Mouse (Mus musculus) retina, postnatal 7 days (tissue): ENCODE results near the gene Rps21.

ENCODE experiments used
- DNase-seq: peaks from one replicate; pipeline ENCODE4 v3.0.0-alpha.2; 2012; ENCODE audit warnings: low read depth, low spot score

Rps21 gene

DNA sequence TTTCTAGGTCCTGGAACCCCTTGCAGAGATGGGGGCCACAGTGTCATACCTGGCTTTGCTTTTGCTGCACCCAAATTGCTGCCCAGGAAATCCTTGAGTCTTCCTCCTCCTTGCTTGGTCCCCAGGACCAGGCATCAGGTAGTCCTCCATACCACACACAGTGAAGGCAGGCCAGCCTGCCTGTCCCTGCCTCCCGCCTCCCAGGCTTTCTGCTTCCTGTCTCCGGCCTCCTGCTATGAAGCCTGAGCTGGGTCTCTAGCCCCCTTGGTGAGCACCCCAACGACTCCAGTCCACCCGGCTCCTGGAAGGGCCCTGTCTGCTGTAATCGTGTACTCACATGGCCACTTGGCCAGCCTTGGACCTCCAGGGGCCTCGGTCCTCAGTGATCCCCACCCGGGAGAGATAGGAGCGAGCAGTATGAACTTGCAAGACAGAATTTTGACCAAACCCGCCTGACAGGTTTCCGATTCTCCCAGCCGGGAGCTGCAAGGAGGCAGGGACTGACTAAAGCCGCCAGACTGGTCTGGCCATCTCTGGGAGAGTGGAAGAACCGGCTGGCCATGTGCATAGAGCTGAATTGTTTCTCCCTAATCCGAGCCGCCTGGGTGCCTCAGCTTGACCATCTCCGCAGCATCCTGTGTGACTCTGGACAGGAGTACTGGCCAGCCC is 32.4 kb downstream of the Rps21 start, which contains the start of gene Rbbp8nl:
Rbbp8nl (minus strand) TSS at position 440 of the 669 bp plus-strand sequence.
- DNase-seq, result no peak

DNA sequence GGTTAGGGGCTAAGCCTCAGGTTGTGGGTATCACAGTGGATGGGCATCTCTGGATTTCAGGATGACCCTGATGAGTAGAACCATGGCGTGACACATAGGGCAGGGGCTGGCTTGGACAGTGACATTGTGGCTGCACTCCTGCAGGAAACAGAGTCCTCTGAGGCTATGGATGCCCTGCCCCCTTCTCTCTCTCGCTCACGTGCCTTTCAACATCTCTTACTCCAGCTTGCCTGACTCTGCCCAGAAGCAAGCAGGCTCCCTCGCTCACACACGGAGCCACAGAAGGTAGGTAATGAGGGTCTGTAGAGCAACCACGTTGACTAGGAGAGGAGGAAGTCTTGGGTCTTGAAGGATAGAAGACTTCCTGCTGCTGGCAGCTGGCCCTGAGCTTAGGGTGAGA is 33.3 kb downstream of the Rps21 start:
- no peak for DNase-seq

DNA sequence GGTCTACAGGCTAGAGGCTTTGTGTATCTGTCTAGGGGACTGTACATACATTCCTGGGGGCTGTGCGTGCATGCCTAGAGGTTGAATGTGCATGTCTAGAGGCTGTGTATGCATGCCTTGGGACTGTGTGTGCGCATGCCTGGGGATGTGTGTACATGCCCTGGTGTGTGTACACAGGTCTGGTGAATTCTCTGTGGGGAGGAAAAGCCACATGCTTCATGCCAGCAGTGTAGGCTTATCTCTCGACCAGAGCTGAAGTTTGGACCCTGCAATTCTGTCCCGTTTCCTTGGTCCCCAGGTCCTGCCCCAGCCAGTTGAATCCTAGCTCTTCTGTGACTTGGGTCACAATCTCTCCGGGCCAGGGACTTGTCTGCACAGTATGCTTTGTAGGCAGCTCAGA is 34.4 kb downstream of the Rps21 start:
- DNase-seq, result no peak

DNA sequence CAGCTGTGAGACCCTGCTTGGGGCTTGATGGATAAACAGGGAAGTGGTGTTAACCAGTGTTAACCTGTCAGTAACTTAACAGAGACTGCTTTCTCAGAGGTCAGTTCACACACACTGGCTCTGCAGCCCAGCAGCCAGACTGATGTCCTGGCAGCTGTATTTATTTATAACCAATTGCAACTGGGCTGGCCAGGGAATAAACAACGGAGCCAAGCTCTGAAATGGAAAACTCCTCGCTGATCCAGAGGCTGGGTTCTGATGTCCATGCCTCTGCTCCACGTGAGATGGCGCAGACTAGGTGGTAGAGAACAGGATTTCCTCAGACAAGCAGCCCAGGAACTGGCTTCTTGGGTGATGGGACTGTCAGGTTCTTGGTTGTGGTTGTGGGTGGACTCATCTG is 34.8 kb downstream of the Rps21 start:
- no peak for DNase-seq

DNA sequence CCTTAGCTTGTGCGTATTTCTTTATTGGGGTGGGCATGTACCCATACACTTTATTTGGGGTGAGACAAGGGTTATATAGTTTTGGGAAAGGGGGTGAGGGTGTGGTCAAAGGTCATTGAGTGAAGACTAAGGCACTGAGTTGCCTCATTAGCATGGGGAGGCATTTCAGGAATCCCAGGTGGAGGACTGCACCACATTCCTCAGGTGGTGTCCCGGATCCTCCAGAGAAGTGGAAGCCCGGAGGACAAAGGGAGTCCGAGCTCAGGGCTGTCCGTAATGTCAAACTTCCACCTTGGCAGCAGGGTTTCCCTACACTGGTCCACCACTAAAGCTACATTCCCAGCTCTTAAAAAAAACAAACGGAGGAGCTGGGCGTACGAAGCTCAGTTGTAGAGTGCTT is 35.7 kb downstream of the Rps21 start:
- no peak for DNase-seq

DNA sequence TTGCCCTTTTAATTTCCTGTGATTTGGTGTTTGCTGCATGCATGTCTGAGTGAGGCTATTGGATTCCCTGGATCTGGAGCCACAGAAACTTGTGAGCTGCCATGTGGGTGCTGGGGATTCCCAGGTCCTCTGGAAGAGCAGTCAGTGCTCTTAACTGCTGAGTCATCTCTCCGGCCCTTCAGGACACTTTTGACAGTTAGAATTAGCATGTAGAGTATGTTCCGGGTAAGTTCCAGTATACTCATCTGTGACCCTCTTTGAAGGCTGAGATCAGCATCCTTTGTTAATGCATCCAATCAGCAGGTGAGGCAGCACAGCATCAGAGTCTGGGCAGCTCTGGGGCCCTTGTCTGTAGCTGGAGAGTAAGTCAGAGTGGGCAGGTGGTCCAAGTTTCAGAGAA is 43.1 kb downstream of the Rps21 start:
- no peak for DNase-seq

DNA sequence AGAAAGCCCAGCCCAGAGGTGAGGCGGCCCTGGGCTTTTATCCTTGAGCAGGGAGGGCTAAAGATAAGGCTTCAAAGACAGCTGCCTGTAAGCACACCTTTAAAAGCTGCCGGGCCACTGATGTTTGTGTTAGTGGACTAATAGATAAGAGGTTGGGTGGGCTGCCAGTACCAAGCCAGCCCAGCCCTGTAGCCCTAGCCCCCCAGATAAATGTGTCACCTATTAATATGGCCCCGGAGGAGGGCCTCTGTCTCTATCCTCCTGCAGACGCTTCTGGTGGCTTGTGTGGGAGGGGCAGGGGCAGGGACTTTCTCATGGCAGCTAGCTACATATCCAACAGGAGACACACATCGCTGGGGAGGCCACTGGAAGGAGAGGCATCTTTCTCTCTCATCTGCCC is 43.6 kb downstream of the Rps21 start:
- no peak for DNase-seq

DNA sequence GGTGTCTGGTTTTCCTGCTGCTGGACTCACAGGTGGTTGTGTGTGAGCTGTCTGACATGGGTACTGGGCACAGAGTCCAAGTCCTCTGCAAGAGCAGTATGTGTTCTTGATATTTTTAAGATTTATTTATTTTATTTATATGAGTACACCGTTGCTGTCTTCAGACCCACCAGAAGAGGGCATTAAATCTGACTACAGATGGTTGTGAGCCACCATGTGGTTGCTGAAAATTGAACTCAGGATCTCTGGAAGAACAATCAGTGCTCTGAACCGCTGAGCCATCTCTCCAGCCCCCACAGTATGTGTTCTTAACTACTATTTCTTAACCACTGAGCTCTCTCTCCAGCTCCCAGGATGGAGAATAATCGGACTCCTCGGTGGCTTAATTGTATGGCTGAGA is 45.0 kb downstream of the Rps21 start:
- DNase-seq, result no peak

DNA sequence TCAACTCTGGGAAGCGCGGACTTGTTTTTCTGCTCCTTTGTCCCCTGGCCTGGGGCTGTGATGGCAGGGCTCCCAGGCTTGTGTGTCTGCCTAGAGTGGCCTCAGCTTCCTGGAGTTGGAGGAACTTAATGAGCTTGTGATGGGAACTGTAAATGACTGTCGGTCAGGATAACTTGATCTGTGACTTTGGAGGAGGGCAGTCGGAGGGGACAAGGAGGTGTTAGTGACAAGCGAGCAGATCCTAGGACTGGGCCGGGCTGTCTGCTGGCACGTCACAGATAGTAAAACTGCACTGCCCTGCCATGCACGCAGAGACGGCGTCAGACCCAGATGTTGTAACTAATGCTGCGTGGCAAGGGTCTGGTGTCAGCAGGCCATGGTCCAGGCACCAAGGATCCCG is 46.3 kb downstream of the Rps21 start:
- no peak for DNase-seq

DNA sequence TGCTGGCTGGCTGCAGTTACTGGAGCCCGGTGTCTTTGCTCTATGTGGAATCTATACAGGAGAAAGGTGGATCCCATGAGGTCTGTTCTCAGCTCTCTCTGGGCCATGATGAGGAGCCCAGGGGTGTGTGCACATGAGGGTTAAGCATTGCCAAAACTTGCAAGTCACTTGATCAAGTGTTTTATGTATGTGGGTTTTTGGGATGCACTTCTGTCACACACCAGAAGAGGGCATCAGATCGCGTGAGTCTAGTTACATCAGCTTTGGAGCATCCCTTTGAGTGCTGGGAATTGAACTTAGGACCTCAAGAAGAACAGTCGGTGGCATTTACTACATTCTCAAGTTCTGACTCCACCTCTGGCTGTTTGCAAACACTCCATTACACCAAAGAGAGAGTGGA is 47.4 kb downstream of the Rps21 start:
- DNase-seq, result no peak

DNA sequence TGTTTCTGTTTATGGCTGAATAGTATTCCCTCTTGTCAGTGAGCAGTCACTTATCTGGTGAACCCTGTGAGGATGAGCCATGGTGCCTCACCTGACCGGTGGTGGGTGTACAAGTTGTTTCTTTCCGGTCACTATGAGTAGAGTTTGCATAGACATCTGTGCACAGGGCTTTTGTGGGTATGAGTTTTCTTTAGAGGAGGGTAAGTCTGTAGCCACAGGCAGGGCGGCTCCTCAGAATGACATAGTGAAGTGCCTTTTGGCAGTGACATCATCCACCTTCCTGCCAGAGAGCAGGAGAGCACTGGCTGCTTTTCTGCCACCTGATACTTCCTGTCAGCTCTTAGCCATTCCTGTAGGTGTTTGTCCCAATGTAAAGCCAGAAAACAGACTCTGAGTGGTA is 48.3 kb downstream of the Rps21 start:
- DNase-seq, result no peak

DNA sequence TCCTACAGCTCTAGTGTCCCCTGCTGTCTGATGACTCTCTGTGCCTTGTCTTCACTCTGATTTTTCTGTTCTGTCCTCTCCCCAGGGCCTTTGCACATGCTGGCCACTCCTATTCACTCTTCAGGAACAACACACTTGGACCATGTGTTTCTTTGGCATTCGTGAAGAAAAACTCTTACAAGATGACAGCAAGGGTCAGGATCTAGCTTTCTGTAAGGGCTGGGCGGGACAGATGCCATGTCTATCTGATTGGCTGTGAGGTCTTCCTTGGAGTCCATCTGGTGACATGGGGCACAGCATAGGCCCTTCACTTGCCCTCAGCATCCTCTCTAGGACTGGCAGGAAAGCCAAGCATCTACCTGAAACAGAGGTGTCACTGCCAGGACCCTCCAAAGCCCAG is 48.8 kb downstream of the Rps21 start:
- no peak for DNase-seq

DNA sequence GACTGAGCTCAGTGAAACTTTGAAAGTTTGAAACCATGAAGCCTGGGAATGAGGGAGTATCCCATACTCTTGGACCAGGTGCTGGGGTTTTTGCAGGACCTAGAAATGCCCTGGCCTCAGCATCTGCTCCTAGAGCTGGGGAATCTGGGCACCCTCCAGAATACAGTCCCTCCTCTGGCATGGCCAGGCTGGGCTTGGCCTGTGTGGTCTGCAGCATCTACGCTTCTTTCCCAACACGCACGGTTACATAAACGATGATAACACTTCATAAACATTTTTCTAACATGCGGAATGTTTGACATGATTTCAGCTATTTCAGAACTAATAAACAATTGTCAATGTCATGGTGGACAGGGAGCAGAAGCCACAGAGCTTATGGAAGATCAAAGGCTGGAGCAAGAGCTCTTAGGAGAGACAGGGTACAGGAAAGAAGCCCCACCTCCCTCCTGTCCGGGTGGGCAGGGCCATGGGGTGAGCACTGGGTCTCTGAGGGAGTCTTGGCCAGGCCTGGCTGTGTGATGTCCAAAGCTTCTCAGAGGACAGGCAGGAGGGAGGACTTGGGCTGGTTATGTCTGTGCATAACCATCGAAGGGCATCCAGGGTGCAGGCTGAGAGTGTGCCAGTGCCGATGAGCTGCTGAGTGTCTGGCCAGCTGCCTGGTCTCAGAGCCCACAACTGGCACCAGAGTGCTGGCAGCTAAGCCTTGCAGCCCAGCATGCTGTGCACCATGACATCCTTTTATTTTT is 49.4 kb downstream of the Rps21 start:
- DNase-seq, result no peak

DNA sequence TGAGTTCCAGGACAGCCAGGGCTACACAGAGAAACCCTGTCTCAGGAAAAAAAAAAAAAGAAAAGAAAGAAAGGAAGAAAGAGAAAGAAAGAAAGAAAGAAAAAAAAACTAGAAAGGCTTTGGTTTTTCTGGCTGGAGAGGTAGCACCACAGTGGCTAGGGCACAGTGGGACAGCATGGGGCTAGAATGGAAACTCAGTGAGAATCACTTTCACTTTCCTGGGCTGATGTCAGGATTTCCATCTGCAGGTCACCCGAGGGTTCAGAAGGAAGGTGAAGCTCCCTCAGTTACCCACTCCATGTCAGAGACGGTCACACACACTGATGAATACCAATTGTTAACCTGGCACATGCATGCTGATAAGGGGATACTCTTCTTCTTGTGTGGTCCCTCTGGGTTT is 50.5 kb downstream of the Rps21 start:
- DNase-seq, result no peak
